Mouse (Mus musculus) cerebellum, adult 2 months (tissue): ENCODE measurements around the gene Cntrob. TPM values are rescaled to one million over a fixed set of nuclear protein-coding genes. Genes with fewer than 3 reads are reported as not detected.

Experiments
- DNase-seq, 2 experiments: peaks; one replicate each; pipeline ENCODE4 v3.0.0; 2021
- H3K27ac ChIP-seq: fragments of 200-500 bp; 2 replicates; pipeline ENCODE4 v1.5.1; 2012; ENCODE audit warnings: low read length, control low read depth, inconsistent platforms; ENCODE audit not compliant: insufficient read depth
- H3K27me3 ChIP-seq: fragments of 200-500 bp; 2 replicates; pipeline ENCODE4 v1.6.1; 2012; ENCODE audit warnings: inconsistent platforms, mild to moderate bottlenecking, low read length, moderate library complexity; ENCODE audit not compliant: control insufficient read depth, insufficient read depth
- H3K4me1 ChIP-seq: fragments of 200-500 bp; 2 replicates; pipeline ENCODE4 v1.6.1; 2011; ENCODE audit warnings: low read length; ENCODE audit not compliant: control insufficient read depth, insufficient read depth
- H3K4me3 ChIP-seq: fragments of 200-500 bp; replicated peaks from 2 replicates; pipeline ENCODE3; 2011; ENCODE audit warnings: mild to moderate bottlenecking, low read depth, low read length, control low read depth; ENCODE audit not compliant: insufficient read depth
- CTCF ChIP-seq: fragments of 200-500 bp; IDR thresholded peaks from 2 replicates; pipeline ENCODE4 v1.5.1; 2011; ENCODE audit warnings: low read depth, mild to moderate bottlenecking, control low read depth, low read length, moderate library complexity, borderline replicate concordance; ENCODE audit not compliant: insufficient read depth
- POLR2A ChIP-seq: fragments of 200-500 bp; IDR thresholded peaks from 2 replicates; pipeline ENCODE4 v1.6.1; 2011; ENCODE audit warnings: low read length, control low read depth, borderline replicate concordance; ENCODE audit not compliant: insufficient read depth
- WGBS: fragments of 180-500 bp; shearing (Covaris S2); methylation state at CpG from one replicate; pipeline ENCODE4 v1.1.7; 2018; 5-methylcytosine and 5-hydroxymethylcytosine counted together
- polyA plus RNA-seq: library from polyadenylated mRNA; depleted of rRNA; stranded (reverse); fragments of >200 nt; gene quantifications from 2 replicates; pipeline ENCODE4 v1.2.3, GENCODE M21; 2012

Gene Cntrob
- polyA plus RNA-seq, 1 experiment, result 22.0 TPM

GRCm38 (mm10) chr11:69368356-69369214 lies 45.0 kb upstream of the Cntrob start:
- Histone ChIP-seq H3K4me1 (peaks cover 42% of the 10 kb centered on the region), H3K4me3 (peak overlapping the region; percentile 90), H3K27me3 (no peaks in the 10 kb centered on the region), H3K27ac (peak overlapping the region; percentile 49)
- no peak for TF ChIP-seq CTCF
- TF ChIP-seq POLR2A, result 0 out of 2 replicates have a peak, but pooled peaks have one; percentile 9
- WGBS, result under 1% methylated on average over 72 of the region's 106 CpGs
- peak; percentile 53 to 66 for DNase-seq

- Histone ChIP-seq H3K27ac (no peak overlapping the region), H3K27me3 (no peaks in the 10 kb centered on the region), H3K4me1 (peaks cover 35% of the 10 kb centered on the region), H3K4me3 (peak overlapping the region; percentile 73)
- WGBS, result 2% methylated on average over 22 of the region's 22 CpGs
- TF ChIP-seq CTCF (no peak), POLR2A (no peak)
- peak in 1 of 2 experiments; percentile 37 for DNase-seq
Observed at GRCm38 (mm10) chr11:69367616-69368355, 44.2 kb upstream of the Cntrob start.

- Histone ChIP-seq H3K4me3 (peak overlapping the region; percentile 54), H3K4me1 (peaks cover 32% of the 10 kb centered on the region), H3K27ac (no peak overlapping the region), H3K27me3 (no peaks in the 10 kb centered on the region)
- under 1% methylated on average over 22 of the region's 22 CpGs for WGBS
- DNase-seq, result no peak
- TF ChIP-seq CTCF, result no peak
- TF ChIP-seq POLR2A, result no peak
Observed at GRCm38 (mm10) chr11:69366855-69367615, 43.5 kb upstream of the Cntrob start.

GRCm38 (mm10) chr11:69366157-69366854 lies 42.7 kb upstream of the Cntrob start:
- 1% methylated on average over 26 of the region's 26 CpGs for WGBS
- H3K4me3 ChIP-seq, result peak overlapping the region; percentile 54
- no peaks in the 10 kb centered on the region for H3K27me3 ChIP-seq
- H3K27ac ChIP-seq, result peak overlapping the region; percentile 60
- no peak for TF ChIP-seq POLR2A
- TF ChIP-seq CTCF, result no peak
- peaks cover 26% of the 10 kb centered on the region for H3K4me1 ChIP-seq
- DNase-seq, result peak; percentile 79 to 80

GRCm38 (mm10) chr11:69365722-69366121 lies 42.1 kb upstream of the Cntrob start:
- no peak for DNase-seq
- H3K4me1 ChIP-seq, result peaks cover 26% of the 10 kb centered on the region
- H3K27me3 ChIP-seq, result no peaks in the 10 kb centered on the region
- peak overlapping the region; percentile 60 for H3K27ac ChIP-seq
- peak overlapping the region; percentile 54 for H3K4me3 ChIP-seq
- TF ChIP-seq POLR2A (no peak), CTCF (no peak)
- 36% methylated on average over 6 of the region's 6 CpGs for WGBS

DNA sequence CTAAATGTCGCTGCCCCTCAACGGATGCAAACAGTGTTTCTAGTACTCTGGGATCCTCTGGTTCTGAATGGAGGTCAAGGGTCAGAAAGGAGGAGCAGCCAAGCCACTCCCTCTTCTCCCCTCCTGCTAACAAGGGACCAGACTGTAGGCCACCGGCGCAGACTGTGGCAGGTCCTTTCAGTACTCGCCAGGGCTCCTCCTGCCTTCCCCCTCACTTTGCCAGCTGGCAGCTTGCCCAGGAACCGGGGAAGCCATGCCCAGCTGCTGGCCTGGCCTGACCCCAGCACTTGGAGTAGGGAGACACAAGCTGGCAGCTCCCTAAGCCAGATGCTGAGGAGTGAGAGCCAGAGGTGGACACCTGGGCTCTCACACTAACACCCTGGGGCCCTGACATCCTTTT lies 41.3 kb upstream of the Cntrob start:
- TF ChIP-seq POLR2A (no peak), CTCF (no peak)
- peak overlapping the region; percentile 60; the same call in 1 of the 2 replicates for H3K27ac ChIP-seq
- H3K27me3 ChIP-seq, result no peaks in the 10 kb centered on the region
- H3K4me3 ChIP-seq, result no peak overlapping the region
- peak; percentile 89 to 90 for DNase-seq
- peaks cover 26% of the 10 kb centered on the region for H3K4me1 ChIP-seq
- 5% methylated on average over 6 of the region's 6 CpGs for whole genome bisulfite sequencing

GRCm38 (mm10) chr11:69364376-69364775 lies 40.8 kb upstream of the Cntrob start:
- no peak overlapping the region for H3K4me3 ChIP-seq
- DNase-seq, result no peak
- H3K27me3 ChIP-seq, result no peaks in the 10 kb centered on the region
- no peak for TF ChIP-seq POLR2A
- no peak for TF ChIP-seq CTCF
- H3K4me1 ChIP-seq, result peaks cover 26% of the 10 kb centered on the region
- WGBS, result 46% methylated on average over 8 of the region's 8 CpGs
- H3K27ac ChIP-seq, result 0 out of 2 replicates have a peak overlapping the region, but pooled peaks have one; percentile 18
